Mouse (Mus musculus) retina, postnatal 7 days (tissue): ENCODE results near the gene Ier3.
"Not testable (repeated sequence)": the region's sequence is repeated elsewhere in the genome, so short reads cannot be mapped to it uniquely, and the experiment has no call there.

Experiments
- DNase-seq: peaks from one replicate; pipeline ENCODE4 v3.0.0-alpha.2; 2012; ENCODE audit warnings: low read depth, low spot score

The Ier3 gene

DNA sequence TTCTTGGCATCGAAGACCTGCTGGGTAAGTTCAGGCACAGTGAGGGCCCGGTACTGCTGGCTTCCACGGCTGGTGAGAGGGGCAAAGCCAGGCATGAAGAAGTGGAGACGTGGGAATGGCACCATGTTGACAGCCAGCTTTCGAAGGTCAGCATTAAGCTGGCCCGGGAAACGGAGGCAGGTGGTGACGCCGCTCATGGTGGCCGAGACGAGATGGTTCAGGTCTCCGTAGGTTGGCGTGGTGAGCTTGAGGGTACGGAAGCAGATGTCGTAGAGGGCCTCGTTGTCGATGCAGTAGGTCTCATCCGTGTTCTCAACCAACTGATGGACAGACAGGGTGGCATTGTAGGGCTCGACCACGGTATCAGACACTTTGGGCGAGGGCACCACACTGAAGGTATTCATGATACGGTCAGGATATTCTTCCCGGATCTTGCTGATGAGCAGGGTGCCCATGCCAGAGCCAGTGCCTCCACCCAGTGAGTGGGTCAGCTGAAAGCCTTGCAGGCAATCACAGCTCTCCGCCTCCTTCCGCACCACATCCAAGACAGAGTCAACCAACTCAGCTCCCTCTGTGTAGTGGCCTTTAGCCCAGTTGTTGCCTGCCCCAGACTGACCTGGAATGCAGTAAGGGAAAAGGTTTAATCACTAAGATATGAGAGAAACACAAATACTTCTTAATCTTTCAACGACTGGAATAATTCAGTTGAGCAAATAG lies 14.1 kb downstream of the Ier3 start:
- no peak for DNase-seq

DNA sequence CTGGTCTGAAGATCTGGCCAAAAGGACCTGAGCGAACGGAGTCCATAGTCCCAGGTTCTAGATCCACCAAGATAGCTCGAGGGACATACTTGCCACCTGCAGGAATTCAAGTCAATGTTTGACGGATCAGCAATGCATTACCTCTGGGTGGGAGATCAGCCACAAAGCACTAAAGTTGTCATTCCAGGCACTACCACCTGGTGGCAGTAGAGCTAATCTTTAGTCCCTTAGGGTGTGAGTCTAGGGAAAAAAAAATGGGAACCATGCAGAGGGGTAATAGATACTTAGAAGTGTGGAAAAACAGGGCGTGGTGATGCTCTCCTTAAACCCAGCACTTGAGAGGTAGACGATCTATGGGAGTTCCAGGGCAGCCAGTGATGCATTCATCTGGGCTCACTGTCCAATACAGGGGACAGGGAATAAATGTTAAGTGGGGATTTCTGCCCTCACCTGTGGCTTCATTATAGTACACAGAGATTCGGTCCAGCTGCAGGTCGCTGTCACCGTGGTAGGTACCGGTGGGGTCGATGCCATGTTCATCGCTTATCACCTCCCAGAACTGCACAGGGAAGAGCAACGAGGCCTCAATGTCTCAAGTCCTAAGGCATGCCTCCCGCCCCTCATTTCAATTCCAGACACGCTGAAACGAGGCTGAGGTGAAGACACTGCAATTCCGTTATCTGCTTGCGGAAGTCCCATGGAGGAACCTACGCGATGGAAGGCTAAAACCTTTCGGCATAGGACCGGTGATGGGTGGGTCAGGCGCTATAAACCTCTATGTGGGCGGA lies 14.9 kb downstream of the Ier3 start:
- DNase-seq: peak; percentile 91

DNA sequence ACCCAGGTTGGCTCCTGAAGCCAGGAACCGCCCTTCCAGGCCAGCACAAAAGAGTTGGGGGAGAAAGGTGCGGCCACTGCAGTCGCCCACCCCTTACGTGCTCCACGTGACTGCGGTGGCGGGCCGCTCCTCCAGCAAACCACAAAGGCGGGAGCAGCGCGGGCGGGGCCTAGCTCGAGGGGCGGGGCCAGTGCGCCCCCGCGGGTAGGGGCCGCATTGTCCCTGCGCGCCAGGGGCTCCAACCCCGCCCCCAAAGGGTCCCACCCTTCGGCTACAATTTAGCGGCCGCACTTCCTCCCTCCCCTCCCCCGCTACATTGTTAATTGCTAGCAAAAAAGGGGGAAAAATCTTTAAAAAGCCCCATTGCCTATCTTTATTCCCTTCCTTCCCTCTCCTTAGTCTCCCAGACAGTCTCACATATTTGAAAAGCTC lies 15.5 kb downstream of the Ier3 start:
- DNase-seq: no peak

DNA sequence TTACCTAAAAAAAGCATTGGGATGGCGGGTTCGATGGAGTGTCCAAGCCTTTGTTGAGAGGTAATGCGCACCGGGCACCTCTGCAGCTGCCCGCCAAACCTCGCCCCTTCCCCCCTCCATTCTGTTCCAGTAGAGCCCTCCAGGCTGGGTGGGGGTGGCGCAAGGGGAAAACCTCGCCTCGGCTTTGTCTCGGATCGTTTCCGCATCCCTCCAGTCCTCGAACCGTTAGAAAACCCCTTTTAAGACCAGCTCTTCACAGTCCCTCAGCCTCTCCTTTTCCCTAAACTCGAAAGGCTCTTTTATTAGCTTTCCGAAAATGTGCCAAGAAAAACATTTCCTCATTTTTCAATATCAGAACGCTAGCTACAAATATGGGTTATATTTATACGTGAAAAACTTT lies 16.0 kb downstream of the Ier3 start:
- no peak for DNase-seq

DNA sequence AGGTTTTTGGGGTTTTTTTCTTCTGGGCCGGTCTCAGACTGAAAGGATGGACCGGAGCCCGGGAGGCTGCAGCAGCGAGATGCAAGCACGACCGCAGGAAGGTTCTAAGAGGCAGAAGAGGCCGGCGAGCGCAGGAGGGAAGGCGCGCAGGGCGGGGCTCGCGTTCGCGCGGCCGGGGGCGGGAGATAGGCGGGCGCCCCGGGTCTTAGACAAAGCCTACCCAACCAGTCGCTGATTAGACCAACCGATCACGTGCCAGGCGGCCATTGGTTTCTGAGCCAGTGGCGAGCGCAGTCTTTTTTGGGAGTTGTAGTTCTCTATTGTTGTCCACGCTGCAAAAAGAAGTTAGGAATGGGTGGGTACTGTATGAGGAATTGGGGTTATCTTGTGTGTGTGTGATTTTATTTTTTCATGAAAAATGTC lies 16.6 kb downstream of the Ier3 start, which contains the start of gene Tubb5:
Gene Tubb5, minus strand, starts transcription at position 185 of the 423 bp plus-strand sequence.
- DNase-seq: peak; percentile 87

DNA sequence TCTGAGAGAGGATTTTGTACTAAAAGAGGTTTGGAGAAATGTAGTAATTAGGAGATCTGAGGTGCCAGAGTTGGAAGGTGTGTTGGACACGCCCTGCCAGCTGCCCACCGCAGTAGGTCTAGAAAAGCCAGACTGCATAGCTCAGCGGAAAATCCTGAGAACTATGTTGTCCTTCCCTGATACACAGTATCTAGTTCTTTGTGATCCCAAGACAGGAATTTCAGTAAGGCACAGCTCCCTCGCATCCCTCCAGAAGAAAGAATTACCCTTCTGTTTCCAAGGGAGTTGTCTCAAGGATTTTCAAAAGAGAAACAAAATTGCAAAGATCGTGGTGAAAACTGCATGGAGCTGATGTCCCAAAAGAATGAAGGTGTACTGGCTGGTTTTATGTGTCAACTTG lies 17.1 kb downstream of the Ier3 start:
- DNase-seq: no peak

DNA sequence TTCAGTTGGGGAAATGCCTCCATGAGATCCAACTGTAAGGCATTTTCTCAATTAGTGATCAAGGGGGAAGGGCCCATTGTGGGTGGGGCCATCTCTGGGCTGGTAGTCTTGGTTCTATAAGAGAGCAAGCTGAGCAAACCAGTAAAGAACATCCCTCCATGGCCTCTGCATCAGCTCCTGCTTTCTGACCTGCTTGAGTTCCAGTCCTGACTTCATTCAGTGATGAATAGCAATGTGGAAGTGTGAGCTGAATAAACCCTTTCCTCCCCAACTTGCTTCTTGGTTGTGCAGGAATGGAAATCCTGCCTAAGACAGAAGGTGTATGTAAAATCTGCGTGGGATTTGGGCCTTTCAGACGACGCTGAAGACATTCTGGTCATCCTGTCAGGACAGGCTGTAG lies 17.5 kb downstream of the Ier3 start:
- DNase-seq: not testable (repeated sequence)

DNA sequence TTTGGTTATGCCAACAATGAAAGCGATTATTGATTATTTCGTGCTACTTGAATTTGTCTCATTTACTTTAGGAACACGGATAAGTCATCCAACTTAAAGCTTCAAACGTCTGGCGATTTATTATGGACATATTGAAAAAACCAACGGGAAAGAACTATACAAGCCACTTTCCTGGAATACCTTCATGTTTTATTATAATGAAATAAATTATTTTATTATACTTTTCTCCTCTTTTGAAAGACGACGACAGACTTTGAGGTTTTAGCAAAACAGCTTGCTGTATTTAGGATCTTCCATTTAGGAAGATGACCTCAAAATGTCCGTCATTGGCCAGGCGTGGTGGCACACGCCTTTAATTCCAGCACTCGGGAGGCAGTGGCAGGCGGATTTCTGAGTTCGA lies 19.1 kb downstream of the Ier3 start:
- no peak for DNase-seq

DNA sequence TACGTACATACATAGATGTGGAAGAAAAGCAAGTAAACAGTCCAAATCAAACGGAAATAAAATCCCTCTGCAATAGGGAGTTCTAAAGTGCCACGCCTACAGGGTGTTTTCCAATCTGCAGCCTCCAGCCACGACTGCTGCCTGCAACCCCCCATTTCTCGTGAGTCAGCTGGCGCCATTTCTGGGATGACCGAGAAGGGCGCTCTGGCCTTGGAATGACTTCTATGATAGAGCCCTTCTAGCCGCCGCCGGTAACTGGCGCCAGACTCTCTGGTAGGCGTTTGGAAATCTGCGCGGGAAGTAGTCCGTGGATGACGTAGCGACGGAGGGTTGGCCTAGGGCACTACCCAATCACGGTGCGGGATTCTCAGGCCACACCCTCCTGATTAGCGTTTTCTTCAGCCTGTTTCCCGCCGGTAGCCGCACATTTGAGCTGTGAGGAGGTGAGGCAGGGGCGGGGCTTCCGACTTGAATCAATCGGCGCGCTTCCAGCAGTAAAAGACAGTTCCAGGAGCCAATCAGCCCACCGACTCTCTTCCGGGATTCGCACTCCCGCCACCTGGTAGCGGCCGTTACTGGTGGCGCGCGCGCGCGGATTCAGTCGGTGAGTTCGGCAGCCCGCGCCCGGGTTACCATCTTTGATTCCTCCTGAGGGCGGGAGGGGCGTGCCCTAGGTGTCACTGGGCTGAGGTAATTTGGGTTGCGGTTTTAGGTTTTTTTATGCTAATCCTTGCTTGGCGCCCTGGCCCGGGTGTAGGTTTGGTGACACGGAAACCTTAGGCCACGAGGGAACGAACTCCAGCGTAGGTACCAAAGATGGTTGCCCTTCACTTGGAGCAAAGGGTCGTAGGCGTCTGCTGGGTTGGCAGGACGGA lies 19.8 kb downstream of the Ier3 start, which contains the start of gene Mdc1:
Gene Mdc1, plus strand, starts transcription at position 440 of the 875 bp plus-strand sequence.
- DNase-seq: peak; percentile 99

DNA sequence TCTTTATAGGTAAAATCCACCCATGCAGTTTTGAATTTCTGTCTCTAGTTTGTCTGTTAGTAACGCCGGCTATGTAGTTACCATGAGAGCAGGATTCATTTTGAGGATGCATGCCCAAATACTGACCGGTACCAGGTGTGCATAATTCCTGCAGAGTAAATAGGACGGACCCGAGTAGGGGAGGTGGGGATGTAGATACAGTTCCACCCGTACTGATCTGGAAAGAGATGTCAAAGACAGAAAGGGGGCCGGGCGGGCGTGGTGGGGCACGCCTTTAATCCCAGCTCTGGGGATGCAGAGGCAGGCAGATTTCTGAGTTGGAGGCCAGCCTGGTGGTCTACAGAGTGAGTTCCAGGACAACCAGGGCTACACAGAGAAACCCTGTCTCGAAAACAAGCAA lies 20.5 kb downstream of the Ier3 start:
- DNase-seq: no peak

DNA sequence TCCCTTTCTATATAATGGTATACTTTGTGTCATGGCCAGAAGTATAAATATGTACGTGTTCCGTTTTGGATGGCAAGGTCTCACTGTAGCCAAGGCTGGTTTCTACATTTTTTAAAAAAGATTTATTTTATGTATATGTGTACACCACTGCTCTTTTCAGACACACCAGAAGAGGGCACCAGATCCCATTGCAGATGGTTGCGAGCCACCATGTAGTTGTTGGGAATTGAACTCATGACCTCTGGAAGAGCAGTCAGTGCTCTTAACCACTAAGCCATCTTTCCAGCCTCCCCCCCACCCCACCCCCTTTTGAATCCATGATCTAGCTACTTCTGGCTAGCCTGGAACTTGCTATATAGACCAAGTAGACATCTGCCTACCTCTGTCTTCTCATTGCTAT lies 22.0 kb downstream of the Ier3 start:
- no peak for DNase-seq

DNA sequence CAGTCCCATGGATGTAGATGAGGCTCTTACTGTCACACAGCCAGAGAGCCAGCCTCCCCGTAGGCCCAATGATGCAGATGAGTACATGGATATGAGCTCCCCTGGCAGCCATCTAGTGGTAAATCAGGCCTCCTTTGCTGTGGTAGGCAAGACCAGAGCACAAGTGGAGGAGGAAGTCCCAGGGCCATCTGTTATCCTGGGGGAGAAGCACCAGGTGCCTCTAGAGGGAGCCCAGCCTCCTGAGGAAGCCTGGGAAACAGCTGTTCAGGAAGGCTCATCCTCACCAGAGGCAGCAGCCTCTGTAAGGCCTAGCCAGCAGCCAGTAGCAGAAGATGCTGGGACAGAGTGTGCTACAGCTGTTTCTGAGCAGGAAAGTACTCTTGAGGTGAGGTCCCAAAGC lies 26.6 kb downstream of the Ier3 start:
- DNase-seq: no peak

DNA sequence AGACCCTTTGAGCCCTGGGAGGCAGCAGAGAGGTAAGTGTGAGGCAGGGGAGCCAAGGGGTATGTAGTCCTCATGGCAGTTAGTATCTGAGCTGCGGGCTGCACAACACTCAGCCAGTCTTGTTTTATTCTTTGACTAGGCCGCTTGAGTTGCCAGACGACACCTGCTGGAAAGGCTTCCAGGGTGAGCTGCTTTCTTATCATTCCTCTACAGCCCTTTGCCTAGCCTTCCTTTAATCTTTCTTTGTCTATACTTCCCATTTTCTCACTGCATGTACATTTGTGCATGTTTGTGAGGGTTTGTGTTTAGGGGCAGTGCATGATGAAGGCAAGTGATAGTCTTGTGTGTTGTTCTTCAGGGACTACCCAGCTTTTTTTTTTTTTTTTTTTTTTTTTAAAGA lies 29.5 kb downstream of the Ier3 start:
- DNase-seq: no peak

DNA sequence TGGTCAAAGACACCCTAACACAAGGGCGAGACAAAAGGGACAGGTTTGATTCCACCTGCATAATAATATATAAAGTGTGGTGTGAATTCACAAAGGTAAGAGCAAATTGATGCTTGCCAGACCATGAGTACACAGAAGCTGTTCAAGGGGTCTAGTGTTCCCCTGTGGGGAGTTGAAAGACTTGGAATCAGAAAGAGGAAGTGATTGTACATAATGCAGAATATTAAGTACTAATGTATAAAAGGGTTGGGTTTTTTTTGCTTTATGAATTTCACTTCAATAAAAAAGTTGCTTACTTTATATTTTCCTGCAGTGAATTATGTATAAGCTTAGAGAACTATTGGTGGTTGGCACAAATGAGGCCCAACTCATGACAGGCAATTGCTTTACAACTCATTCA lies 37.9 kb downstream of the Ier3 start:
- no peak for DNase-seq

DNA sequence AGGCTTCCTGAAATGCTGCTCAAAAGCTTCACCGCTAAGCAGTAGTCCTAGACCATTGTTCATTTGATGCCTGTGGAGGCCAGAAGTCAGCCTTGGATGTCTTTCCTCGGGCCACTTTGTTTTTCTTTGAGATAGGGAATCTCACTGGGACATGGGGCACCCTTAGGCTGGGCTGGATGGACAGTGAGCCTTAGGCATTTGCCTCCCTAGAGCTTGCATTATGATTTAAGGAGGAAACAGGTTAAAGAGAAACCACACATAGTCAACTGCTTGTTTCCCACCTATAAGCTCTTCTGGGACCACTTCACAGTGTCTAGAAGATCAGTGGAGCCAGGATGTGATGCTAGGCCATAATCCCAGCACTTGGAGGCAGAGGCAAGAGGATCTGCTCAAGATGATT lies 38.4 kb downstream of the Ier3 start:
- DNase-seq: no peak

DNA sequence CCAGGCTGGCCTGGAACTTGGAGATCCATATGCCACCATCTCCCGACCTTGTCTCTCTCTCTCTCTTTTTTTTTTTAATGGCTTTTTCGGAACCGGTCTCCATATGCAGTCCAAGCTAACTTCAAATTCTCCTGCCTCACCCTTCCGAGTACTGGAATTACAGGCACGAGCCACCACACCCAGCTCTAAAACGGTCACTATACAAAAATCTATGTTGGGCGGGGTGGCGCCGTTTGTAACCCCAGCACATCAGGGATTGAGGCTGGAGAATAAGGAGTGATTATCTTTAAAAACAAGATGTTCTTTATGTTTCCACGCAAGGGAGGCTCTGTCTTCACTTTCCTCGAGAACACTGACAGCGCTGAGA lies 39.3 kb downstream of the Ier3 start:
- no peak for DNase-seq

DNA sequence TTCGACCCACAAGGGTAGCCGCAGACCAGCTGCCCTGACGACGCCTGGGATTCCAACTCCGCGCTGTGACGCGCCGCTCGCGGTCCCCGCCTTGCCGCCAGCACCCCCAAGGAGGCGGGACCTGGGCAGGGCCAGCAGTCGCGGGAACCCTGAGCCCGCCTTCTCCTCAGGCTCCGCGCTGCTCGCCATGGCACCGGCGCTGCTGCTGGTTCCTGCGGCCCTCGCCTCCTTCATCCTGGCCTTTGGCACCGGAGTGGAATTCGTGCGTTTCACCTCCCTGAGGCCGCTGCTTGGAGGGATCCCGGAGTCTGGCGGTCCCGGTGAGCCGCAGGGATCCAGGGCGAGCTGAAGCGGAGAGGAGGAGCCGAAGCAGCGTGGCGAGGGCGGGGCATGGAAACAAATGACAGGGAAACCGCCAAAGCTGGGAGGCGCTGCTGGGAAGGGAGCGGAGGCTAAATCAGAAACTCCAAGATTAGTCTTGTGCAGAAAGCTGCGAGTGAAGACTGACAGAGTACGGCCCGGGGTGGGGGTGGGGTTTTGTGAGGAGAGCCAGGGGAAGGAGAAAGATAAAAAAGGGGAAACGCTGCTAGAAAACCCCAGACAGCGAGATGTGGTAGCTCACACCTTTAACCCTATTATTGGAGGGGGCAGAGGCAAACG lies 39.8 kb downstream of the Ier3 start, which contains the start of gene Nrm:
Gene Nrm, plus strand, starts transcription at position 121 of the 660 bp plus-strand sequence.
- DNase-seq: peak; percentile 76

DNA sequence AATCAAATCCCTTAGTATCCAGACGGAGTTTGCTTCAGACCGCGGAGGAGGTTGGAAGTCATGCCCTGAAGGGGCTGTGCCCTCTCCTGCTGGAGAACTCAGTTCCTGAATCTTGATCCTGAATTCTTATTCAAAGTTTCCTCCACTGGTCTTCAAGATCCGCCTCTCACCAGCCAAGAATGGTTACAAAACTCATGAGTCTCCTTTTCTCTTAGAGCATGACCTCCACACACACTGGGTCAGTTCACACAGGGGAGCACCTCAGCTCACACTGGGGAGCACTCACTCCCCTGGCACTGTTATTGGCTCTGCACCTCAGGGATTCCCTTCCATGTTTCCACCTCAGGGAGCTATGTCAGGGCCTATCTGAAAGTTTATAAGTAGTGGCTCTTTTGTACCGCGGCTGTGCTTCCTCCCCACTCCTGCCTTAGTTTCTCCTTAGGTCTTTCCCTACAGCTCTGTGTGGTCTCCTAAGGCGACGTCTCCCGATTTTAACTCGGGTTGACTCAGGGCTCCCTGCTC lies 43.4 kb downstream of the Ier3 start:
- DNase-seq: no peak

DNA sequence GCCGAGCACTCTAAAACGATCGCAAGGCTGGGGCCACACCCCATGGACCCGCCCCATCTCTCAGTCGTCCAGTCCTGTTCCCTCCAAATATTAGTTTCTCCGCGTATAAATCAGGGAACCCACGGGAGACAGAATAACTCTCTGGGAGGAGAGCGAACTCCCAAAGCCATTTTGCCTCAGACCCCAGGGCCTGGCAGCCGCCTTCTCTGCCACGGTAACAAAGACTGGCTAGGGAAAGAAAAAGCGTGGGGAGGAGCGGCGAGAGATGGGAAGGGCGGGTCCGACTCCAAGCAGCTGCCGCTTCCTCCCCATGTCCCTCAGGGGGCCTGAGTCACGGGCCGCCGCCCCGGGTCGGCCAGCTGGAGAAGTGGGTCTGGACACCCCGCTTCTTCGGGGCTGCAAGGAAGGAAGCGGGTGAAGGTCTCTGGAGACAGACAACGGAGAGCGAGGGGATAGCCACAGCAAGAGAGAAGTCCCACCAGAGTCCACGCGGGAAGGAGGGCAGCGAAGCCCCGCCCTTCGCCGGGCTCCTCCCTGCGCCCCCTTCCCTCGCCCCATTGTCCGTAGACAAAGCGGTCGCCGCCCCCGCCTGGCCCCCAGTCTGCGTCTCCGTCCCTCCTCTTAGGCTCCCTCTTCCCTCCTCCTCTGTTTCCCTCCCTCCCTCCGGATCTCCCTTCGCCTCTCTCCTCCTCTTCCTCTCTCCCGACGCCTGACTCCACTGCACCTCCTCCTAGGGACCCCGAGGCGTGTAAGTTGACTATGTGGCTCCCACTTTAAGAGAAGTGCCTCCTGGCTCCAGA lies 44.2 kb downstream of the Ier3 start, which contains the start of gene Ppp1r18:
Gene Ppp1r18, plus strand, starts transcription at position 113 of the 800 bp plus-strand sequence.
- no peak for DNase-seq

DNA sequence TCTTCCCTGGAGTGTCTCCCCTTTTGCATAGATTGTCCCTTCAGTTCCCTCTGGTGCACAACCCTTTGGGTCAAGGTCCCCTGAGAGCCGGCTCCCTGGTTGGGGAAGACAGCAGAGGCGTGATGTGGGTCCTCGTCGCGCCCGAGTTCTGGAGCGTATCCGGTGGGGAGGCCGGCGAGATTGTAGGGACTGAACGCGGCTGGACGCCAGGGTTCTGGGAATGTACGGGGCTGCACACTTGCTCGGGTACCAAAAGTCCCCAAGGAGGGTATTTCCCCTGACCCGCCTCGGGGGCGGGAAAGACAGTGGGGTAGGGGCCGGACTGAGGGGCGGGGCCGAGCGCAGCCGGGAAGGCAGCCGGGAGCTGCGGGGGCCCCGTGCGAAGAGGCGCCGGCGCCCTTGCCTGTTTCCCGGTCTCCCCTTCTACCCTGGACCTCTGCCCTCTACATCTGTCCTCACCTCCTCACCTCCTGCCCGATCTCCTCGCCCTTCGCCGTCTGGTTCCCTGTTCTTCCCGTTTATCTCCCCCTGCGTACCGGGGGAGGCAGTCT lies 44.9 kb downstream of the Ier3 start:
- no peak for DNase-seq
